Mouse (Mus musculus) C2C12 (cell line): ENCODE measurements around the gene Ttyh1. TPM values are rescaled to one million over a fixed set of nuclear protein-coding genes. Genes with fewer than 3 reads are reported as not detected.

ENCODE experiments used
- H3K27me3 ChIP-seq: one replicate; pipeline ENCODE4 v1.6.1; 2011; ENCODE audit not compliant: control insufficient read depth, insufficient read depth, insufficient read length
- H3K36me3 ChIP-seq: one replicate; pipeline ENCODE4 v1.6.1; 2011; ENCODE audit not compliant: control insufficient read depth, insufficient read depth
- H3K4me3 ChIP-seq: one replicate; pipeline ENCODE4 v1.5.1; 2011; ENCODE audit warnings: mild to moderate bottlenecking, control low read depth; ENCODE audit not compliant: poor library complexity, insufficient read depth, severe bottlenecking
- H3K79me2 ChIP-seq: one replicate; pipeline ENCODE4 v1.6.1; 2011; ENCODE audit not compliant: control insufficient read depth, insufficient read depth
- H3K79me3 ChIP-seq: one replicate; pipeline ENCODE4 v1.6.1; 2011; ENCODE audit warnings: low read depth, control low read depth
- H3ac ChIP-seq: one replicate; pipeline ENCODE3; 2011; ENCODE audit warnings: low read depth; ENCODE audit not compliant: control insufficient read depth, insufficient read length
- CEBPB ChIP-seq: IDR thresholded peaks from one replicate; pipeline ENCODE4 v1.6.1; 2011; ENCODE audit warnings: low read depth, mild to moderate bottlenecking, control low read depth, moderate library complexity
- CTCF ChIP-seq: IDR thresholded peaks from one replicate; pipeline ENCODE4 v1.5.1; 2011; ENCODE audit not compliant: control insufficient read depth, insufficient read depth, insufficient read length
- FOSL1 ChIP-seq: IDR thresholded peaks from one replicate; pipeline ENCODE4 v1.8.0; 2011; ENCODE audit warnings: mild to moderate bottlenecking, low read length; ENCODE audit not compliant: poor library complexity, insufficient read depth, severe bottlenecking
- MAX ChIP-seq: IDR thresholded peaks from one replicate; pipeline ENCODE4 v1.6.1; 2011; ENCODE audit warnings: mild to moderate bottlenecking, control low read depth
- MYOD1 ChIP-seq: IDR thresholded peaks from one replicate; pipeline ENCODE4 v1.6.1; 2011; ENCODE audit warnings: low read depth; ENCODE audit not compliant: control insufficient read depth, insufficient read length
- MYOG ChIP-seq: IDR thresholded peaks from one replicate; pipeline ENCODE4 v1.6.1; 2011; ENCODE audit not compliant: control insufficient read depth, insufficient read length; ENCODE audit errors: extremely low read depth
- USF1 ChIP-seq: IDR thresholded peaks from one replicate; pipeline ENCODE4 v1.6.1; 2011; ENCODE audit warnings: low read depth, mild to moderate bottlenecking, control low read depth, moderate library complexity
- polyA plus RNA-seq: library from polyadenylated mRNA; unstranded; fragments of >200 nt; fragmentation: generic; extraction: Trizol; gene quantifications from one replicate; pipeline ENCODE4 v1.2.1, GENCODE M21; 2012; ENCODE audit warnings: missing spikeins

Gene Ttyh1
- polyA plus RNA-seq, 1 experiment, result 0.05 TPM

DNA sequence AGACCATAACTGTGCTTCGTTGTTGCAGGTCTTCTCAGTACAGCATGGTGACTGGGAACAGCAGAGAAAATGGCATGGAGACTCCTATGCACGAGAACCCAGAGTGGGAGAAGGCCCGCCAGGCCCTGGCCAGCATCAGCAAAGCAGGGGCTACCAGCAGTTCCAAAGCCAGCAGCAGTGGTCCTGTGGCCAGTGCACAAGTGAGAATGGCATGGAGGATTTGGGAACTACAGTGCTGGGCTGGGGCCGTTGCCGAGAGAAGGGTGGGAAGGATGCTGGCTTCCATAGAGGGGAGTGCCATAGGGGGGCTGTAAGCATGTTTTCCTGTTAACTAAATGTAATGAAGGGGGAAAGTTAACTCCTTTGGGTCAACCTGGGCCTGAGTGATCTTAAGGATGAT is 20.2 kb downstream of the Ttyh1 start:
- Histone ChIP-seq H3K4me3 (no peak overlapping the region), H3K79me2 (peaks cover 60% of the 10 kb centered on the region), H3K79me3 (peaks cover 34% of the 10 kb centered on the region), H3K36me3 (peaks cover 56% of the 10 kb centered on the region), H3ac (no peak overlapping the region), H3K27me3 (no peaks in the 10 kb centered on the region)
- TF ChIP-seq MYOD1 (no peak), MYOG (no peak), MAX (no peak), FOSL1 (no peak), USF1 (no peak), CEBPB (no peak), CTCF (no peak)

DNA sequence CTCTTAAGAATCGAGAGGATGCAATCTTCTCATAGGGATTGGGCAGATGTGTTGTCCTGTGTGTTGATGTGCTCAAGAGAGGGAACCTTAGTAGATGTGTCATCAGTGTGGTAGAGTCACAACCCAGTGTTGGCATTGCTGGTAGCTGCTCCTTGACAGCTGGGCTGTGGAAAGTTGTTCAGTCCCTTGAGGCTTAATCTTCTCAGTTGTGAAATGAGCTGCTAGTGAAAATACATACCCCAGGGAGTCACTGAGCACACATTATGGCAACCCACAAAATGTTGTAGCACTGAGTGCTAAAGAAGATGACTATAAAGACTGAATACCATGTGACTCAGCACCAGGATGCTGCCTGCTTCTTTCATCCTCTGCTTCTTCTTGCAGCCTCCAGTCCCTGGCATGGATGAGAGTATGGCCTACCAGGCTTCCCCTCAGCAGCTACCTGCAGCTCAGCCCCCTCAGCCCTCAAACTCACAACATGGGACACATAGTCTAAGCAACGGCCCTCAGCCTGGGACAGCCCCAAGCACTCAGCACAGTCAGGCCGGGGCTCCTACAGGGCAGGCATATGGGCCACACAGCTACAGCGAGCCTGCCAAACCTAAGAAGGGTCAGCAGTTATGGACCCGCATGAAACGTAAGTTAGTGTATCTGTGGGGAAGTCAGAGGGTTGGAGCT is 22.6 kb downstream of the Ttyh1 start:
- Histone ChIP-seq H3K79me3 (peaks cover 33% of the 10 kb centered on the region), H3K79me2 (peaks cover 43% of the 10 kb centered on the region), H3K27me3 (no peaks in the 10 kb centered on the region), H3ac (no peak overlapping the region), H3K4me3 (no peak overlapping the region), H3K36me3 (peaks cover 71% of the 10 kb centered on the region)
- TF ChIP-seq CTCF (no peak), MYOG (no peak), USF1 (no peak), CEBPB (no peak), MAX (no peak), FOSL1 (no peak), MYOD1 (no peak)

DNA sequence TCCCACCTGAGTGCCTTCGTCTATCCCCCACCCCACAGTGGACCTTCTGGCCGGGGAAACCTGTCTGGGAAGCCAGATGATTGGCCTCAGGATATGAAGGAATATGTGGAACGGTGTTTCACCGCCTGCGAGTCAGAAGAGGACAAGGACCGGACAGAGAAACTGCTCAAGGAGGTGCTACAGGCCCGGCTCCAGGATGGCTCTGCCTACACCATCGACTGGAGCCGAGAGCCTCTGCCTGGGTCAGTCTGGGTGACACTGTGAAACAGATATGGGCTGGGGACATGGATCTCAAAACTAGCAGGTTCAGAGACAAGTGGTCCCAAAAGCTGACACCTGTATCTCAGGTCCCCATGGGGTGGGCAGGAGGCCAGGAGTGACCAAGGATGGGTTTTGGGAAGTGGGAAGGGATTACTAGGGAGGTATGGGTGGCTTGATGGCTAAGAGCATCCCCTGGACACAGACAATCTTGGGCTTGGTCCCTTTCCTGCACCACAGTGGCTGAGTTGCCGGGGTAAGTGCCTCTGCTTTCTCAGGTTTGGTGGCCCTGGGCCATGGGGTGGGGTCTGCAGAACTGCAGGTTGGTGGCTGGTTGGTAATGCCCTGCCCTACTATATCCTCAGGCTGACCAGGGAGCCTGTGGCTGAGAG is 23.7 kb downstream of the Ttyh1 start:
- no peaks in the 10 kb centered on the region for H3K27me3 ChIP-seq
- peaks cover 80% of the 10 kb centered on the region for H3K36me3 ChIP-seq
- TF ChIP-seq USF1 (no peak), MYOG (no peak), MYOD1 (no peak), CEBPB (no peak), FOSL1 (no peak), CTCF (no peak), MAX (no peak)
- H3K79me3 ChIP-seq, result peaks cover 26% of the 10 kb centered on the region
- no peak overlapping the region for H3K4me3 ChIP-seq
- no peak overlapping the region for H3ac ChIP-seq
- peaks cover 33% of the 10 kb centered on the region for H3K79me2 ChIP-seq

DNA sequence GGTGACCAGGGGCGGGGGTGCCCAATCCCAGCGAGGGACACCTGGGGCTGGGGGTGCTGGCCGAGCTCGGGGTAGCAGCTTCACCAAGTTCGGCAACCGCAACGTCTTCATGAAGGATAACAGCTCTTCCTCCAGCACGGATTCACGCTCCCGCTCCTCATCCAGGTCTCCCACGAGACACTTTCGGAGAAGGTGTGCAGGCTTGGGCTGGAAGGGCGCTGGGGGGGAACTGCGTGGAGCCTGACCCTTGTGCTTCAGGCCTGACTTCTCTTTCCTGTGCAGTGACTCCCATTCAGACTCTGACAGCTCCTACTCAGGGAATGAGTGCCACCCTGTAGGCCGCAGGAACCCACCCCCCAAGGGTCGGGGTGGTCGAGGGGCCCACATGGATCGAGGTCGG is 24.3 kb downstream of the Ttyh1 start:
- Histone ChIP-seq H3ac (no peak overlapping the region), H3K27me3 (no peaks in the 10 kb centered on the region), H3K79me3 (peaks cover 20% of the 10 kb centered on the region), H3K4me3 (no peak overlapping the region), H3K36me3 (peaks cover 82% of the 10 kb centered on the region), H3K79me2 (peaks cover 27% of the 10 kb centered on the region)
- TF ChIP-seq FOSL1, result no peak
- no peak for TF ChIP-seq MYOD1
- TF ChIP-seq CTCF, result no peak
- TF ChIP-seq CEBPB, result no peak
- no peak for TF ChIP-seq MYOG
- TF ChIP-seq MAX, result no peak
- no peak for TF ChIP-seq USF1

DNA sequence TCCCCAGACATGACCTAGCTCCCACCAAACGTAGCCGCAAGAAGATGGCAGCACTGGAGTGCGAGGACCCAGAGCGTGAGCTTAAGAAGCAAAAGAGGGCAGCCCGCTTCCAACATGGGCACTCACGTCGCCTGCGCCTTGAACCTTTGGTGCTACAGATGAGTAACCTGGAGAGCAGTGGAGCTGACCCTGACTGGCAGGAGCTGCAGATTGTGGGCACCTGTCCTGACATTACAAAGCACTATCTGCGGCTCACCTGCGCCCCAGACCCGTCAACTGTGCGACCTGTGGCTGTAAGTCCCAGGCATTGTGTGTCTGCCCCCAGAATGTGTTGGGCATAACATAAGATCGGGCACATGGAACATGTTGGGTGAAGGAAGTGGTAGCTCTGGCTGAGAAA is 24.8 kb downstream of the Ttyh1 start:
- Histone ChIP-seq H3K4me3 (no peak overlapping the region), H3ac (no peak overlapping the region), H3K79me3 (peaks cover 15% of the 10 kb centered on the region), H3K36me3 (peaks cover 79% of the 10 kb centered on the region), H3K27me3 (no peaks in the 10 kb centered on the region), H3K79me2 (peaks cover 22% of the 10 kb centered on the region)
- TF ChIP-seq MAX, result no peak
- TF ChIP-seq MYOG, result no peak
- TF ChIP-seq FOSL1, result no peak
- TF ChIP-seq CTCF, result no peak
